Mouse (Mus musculus) urinary bladder, postnatal 10 days (tissue): ENCODE data around the gene Zbtb18.
"Not testable (repeated sequence)": the region's sequence is repeated elsewhere in the genome, so short reads cannot be mapped to it uniquely, and the experiment has no call there.

Source experiments
- DNase-seq: peaks from one replicate; pipeline ENCODE4 v3.0.0; 2022; ENCODE audit warnings: low spot score

The Zbtb18 gene

DNA sequence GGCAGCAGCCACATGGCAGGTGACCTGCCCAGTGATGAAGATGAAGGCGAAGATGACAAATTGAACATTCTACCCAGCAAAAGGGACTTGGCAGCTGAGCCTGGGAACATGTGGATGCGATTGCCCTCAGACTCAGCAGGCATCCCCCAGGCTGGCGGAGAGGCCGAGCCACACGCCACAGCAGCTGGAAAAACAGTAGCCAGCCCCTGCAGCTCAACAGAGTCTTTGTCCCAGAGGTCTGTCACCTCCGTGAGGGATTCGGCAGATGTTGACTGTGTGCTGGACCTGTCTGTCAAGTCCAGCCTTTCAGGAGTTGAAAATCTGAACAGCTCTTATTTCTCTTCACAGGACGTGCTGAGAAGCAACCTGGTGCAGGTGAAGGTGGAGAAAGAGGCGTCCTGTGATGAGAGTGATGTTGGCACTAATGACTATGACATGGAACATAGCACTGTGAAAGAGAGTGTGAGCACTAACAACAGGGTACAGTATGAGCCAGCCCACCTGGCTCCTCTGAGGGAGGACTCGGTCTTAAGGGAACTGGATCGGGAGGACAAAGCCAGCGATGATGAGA is 5.5 kb downstream of the Zbtb18 start:
- no peak for DNase-seq

DNA sequence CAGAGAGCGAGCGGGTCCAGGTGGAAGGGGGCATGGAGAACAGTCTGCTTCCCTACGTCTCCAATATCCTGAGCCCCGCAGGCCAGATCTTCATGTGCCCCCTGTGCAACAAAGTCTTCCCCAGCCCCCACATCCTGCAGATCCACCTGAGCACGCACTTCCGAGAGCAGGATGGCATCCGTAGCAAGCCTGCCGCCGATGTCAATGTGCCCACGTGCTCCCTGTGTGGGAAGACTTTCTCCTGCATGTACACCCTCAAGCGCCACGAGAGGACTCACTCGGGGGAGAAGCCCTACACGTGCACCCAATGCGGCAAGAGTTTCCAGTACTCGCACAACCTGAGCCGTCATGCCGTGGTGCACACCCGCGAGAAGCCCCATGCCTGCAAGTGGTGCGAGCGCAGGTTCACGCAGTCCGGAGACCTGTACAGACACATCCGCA is 6.0 kb downstream of the Zbtb18 start:
- no peak for DNase-seq

DNA sequence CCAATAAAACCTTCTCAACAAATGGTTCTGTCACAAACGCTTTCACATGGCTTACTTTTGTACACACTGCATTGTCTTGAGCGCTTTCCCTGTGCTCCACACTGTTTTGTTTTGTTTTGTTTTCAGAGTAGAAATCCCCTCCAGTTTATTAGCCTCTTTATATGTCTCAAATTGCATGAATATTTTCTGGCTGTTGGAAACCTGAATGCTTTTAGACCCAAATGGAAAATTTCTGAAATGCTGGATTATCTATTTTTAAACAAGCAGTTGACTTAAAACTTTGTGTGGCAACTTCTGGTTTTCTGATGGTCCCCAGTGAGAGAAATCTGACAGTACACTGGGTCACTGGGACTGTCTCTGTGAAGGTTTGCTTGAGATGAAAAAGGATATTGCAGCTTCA is 6.8 kb downstream of the Zbtb18 start:
- no peak for DNase-seq

DNA sequence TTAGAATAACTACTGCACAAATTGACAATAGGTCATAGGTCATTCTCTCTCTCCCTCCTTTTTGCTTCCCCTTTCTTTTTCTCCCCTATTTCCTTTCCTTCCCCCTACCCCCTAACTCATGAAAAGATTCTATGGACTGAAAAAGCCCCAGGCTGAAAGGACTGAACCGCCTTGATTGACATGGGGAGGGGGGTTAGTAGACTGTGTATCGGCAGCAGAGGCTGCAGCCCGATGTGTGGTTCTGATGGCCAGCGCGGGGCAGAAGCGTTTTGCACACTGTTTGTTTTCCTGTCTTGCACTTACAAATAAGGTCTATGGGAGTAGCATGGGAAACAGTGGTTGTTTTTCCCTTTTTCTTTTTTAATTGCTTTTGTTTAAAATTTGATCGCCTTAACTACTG is 7.7 kb downstream of the Zbtb18 start:
- not testable (repeated sequence) for DNase-seq

DNA sequence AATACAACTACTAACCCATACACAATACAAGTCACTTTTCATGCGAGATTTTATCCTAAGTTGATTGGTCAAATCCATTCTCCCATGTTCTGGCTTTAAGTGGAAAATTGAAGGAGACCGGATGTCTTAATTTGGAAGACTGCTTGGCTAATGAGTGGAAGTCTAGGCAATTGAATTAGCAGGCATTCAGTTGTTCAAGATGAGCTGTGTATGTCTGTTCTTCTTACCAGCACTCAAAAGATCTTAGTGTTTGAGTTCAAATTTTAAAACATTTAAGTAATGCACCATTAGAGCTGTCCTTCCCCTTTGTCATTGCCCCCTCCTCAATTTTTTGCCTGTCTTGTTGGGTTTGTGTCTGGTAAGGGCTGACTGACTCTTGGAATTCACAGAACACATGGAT is 8.9 kb downstream of the Zbtb18 start:
- DNase-seq = no peak

DNA sequence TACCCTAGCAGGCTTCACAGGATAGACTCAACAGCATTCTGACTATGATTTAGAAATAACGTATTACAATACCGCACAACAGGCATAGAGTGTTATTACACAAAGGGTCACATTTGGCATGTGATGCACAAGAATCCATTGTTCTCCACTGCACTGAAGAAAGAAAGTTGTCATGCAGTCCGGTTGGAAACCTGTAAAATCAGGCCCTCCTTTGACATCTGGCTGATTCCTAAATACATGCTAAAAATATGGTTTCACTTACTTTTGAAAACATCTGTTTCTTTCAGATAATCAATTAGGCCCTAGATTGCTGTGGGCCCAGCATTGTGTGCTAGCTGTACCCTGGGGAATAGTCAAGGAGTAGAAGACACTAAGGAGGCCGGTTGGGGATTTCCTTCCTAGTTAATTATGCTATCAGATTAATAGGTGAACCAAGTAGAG is 9.9 kb downstream of the Zbtb18 start:
- DNase-seq = no peak

DNA sequence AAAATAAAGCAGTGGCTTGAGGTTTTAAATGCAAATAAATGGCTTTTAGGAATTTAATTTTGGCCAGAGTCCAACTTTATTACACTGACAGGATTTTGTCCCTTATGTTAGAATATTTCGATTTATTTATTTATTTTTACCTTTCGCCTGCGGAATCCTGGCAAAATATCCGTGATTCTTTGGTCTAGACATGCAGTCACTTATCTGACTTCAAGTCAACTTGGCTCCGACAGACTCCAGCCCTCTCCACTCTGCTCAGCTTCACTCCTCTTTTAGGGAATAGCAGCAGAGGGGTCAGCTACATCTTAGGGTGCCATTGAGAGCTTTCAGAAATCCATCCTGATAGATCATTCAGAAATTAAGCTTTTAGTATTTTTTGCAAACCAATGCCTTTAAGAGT is 10.8 kb downstream of the Zbtb18 start:
- no peak for DNase-seq

DNA sequence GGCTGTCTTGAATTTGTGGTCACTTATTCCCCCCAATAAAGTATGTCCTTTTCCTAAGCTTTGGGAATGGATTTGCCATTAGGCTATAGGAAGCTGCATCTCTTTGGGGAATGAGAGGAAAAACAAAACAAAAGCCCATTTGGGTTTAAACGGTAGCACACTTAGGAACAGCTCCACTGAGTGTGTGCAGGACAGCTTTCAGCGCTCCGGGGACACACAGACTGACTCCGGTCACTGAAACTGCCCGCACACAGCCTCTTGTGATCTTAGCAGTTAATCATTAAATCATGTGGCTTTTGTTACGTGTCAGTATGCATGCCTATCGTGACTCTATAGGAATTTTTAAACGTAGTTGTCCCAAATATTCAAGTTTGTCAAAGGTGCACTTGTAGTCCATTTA is 11.7 kb downstream of the Zbtb18 start:
- DNase-seq = no peak

DNA sequence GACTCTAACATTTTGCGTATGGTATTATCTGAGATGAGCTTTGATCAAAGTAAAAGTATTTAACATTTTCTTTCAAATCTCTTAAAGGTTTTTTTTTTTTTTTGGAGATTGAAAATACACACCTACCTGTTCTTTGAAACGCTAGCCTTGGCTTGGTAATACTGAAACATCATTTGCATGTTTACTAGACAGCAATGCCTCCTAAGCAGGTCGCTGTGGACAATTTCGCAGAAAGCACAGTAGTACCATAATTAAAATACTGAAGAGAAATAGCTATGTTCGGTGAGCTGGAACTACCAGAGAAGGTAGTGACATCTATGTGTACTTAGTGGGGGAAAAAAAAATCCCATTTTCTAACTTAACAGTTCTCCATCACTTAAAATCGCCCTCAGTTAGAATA is 12.3 kb downstream of the Zbtb18 start:
- DNase-seq = no peak

DNA sequence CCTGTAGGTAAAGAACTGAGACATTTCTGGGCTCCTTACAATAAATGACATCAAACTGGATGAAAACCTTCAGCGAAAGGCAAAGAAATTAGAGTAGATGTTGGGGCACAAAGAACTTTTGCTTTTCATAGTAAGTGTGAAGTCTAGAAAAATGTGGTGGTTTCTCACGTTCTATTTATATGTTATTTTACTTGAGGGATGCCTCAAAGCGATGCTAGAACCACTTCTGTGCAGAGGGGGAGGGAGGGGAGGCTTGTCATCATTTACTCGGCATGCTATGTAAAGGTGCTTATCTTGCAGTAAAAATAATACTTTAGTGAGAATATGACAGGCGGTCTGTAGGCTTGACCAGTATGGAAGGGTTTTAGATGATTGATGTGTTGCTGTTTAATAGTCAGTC is 13.3 kb downstream of the Zbtb18 start:
- DNase-seq = no peak

DNA sequence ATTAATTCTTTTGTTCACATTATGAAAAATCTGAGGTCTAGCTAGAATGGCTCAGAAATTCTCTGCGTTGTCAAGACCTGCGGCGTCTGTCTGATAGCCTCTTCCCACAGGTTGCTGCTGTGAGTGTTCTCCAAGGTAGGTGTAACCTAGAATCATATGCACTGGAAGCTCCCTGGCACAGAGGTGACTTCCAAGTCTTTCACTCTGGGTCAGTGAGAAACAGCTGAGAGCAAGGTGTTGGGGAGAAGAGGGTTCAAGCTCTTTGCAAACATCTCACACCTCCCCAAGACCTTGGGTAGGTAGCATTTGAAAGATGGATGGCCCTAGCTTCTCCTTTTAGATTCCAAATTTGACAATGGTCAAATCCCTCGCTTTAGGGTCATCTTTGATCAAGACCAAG is 14.1 kb downstream of the Zbtb18 start:
- no peak for DNase-seq

DNA sequence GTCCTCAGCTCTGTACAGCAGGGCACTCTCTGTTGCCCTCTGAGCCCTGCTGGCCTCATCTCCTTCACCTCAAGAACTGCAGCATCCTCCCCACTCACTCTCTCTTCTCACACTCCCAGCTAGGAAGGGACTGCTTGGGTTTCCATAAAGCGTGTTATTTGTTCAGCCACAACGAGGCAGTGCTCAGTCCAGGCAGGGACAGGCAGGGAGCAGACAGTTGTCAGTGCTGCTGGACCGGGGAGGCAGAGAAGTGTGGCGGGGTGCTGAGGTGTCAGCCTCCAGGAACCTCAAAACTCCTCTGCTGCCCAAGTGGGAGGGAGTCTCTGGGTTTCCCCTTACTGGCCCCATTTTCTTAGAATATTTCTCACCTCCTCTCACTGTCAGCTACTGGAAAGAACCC is 14.6 kb downstream of the Zbtb18 start:
- no peak for DNase-seq

DNA sequence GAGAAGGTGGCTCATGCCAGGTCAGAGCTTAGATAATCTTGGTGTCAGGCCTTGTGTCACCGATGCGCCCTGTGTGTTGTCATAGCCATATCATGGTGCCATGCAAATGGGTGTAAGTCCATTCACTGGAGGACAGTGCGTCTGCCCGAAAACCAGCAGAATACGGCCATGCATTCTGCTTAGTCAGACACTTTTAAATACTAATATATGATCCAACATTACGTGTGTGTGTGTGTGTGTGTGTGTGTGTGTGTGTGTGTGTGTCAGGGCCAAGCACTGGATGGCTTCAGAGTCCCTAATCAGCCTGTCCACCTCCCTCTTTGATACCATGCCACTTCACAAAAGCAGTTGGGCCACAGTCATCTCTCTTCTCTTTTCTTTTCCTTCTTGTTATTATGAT is 15.8 kb downstream of the Zbtb18 start:
- DNase-seq = no peak

DNA sequence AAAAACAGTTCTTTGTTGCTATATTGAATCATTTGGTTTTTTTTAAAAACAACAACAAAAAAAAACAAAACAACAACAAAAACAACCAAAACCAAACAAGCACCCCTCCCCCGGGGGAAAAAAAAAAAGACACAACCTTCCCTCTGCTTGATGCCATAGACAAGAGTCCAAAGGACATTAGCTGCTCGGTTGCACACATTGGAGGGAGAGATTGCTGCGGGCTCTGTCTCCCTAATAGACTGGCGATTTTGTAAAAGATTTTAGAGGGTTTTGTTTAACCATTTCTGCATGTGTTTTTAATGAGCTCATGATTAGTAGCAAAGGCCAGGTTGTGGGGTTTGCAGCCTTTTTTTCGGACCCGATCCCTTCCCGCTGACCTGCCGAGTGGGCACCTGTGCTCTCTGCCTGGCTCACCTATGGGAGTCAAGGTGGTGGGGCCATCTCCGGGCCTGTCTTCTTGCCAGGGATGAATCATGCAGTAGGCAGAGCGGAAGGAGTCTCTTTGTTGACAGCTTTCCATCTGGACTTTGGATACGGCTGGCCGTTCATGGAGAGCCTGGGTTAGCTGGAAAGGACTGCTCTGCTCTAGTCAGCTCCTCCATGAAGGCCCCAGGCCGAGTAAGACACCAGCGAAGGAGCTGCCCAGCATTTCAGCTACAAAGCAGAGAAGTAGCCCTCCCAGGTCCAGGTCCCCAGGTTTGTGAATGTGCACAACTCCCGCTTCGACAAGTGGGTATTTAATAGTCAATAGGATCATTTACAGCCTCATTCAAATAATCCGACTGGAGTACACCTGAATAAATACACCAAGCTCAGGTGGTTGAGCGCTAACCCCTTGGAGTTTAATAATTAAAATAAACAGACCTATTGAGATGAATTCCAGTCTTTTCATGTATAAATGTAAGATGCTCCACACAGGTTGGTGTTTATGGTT is 16.6 kb downstream of the Zbtb18 start:
- DNase-seq = no peak

DNA sequence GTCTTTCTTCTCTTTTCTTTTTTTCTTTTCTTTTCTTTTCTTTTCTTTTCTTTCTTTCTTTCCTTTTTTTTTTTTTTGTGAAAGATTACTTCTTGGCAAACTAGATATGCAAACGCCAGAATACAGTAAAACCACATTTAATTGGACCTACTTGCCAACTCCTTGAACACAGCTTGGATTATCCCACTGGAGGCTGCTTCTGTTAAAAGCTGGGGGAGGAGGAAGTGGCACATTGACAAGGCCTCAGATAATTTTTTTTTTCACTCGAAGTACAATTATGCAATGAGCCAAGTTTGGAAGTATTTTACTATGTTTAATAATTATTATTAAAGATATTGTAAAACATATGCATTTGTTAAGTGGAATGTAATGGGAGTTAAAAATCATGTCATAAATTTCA is 17.4 kb downstream of the Zbtb18 start:
- DNase-seq = no peak

DNA sequence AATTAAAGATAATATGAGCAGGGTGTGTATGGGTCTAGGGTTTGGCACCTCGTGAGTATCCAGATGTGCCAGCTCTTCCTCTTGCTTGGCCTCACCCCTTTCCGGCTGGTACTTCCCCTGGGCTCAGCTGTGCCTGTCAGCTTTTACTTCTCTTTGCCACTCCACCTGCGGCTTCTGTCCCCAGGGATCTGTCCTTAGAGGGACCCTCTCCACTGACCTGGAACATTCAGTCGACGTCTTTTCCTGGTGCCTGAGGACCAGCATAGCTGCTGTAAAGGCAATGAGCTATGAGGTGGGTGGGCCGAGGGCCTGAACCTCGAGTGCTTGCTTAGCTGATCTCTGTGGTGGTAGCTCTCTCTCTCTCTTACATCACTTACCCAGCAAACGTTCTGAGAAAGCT is 25.0 kb downstream of the Zbtb18 start:
- no peak for DNase-seq

DNA sequence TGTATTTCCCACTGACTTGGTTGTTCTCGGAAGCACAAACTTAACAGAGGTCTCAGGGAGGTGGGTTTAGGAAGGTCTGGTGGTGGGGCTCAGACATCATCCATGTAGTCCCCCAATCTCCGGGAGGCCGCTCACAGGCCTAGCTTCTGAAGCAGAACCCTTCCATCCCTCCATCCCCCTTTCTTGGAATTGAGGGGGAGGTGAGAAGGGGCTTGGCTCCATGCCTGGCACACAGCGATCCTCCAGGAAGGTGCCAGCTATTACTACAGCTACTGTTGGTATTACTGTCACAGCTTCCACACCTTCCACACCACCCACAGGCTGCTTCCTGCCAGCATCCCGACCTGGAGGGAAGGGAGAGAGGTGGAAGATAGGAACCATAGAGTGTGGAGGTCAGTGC is 26.3 kb downstream of the Zbtb18 start:
- DNase-seq = no peak

DNA sequence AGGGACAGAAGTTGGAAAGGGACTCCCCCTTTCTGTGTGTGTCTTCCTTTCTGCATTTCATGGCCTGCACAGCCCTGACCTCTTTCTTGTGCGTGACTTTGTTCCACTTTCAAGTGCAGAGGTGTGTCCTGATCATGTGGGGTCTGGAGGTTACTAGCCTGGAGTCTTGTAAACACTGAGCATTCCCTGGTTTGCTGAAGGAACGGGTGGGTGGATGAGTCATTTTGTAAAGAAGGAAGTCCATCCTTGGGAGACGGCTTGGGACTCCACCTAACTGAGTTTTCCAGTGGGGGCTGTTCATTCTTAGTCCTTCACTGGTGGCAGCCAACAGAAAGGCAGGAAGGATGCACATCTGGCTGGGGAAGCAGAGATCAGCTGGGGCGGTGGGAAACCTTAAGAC is 27.9 kb downstream of the Zbtb18 start:
- no peak for DNase-seq

DNA sequence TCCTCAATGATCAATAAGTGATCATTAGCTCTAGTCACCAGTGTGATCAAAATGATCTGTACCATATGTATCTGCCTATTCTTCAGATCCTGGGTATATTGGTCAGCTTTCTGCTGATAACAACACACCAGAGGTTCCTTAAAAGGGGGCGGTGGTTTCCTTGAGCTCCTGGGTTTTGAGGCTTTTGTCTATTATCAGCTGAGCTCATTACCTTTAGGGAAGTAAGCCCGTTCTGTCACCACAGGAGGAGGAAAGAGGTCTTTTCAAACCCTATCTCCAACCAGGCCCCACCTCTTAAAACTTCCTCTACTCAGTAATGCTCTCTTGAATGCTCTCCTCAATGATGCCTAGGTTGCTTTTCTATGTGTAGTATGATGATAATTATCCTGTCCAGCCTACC is 28.8 kb downstream of the Zbtb18 start:
- no peak for DNase-seq

DNA sequence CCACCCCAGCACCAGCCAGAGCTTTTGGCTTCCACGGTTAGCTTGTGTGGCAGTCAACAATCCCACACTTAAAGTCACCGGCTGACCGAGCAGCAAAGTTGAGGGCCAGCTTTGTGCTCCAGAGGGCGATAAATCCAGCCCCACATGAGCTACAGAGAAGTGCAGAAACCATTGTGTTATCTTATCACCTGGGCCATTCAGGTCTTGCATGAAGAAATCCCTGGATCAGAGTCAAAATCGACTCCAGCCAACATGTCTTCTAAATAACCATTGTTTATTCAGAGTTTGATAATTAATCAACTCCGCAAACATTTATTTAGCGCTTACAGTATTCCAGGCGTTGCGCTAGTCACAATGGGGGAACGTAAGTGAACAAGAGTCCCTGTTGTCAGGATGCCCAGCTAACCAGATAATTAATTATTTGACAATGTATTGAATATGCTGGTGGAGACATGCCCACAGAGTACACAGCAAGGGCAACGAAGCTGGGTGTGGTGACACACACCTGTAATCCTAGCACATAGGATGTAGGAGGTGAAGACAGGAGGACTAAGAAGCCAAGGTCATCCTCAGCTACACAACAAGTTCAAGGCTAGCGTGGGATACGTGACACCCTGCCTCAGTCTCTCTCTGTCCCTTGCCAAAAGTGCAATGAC is 33.5 kb downstream of the Zbtb18 start:
- no peak for DNase-seq

DNA sequence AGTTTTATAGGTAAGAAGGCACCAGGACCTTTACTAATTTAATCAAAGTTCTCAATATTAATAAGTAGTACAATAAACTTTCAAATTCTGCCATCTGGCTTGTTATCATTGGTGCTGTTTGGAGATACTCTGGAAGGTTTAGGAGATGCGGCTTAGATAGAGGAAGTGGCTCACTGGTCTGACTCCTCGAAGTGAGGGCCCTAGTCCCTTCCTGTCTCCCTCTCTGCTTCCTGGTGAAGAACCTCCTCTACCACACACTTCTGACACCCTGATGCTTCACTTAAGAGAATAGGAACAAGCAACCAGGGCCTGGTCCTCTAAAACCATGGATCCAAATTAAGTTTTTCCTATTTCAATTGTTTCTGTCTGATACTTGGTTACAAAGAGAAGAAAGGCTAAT is 36.4 kb downstream of the Zbtb18 start:
- DNase-seq = no peak

DNA sequence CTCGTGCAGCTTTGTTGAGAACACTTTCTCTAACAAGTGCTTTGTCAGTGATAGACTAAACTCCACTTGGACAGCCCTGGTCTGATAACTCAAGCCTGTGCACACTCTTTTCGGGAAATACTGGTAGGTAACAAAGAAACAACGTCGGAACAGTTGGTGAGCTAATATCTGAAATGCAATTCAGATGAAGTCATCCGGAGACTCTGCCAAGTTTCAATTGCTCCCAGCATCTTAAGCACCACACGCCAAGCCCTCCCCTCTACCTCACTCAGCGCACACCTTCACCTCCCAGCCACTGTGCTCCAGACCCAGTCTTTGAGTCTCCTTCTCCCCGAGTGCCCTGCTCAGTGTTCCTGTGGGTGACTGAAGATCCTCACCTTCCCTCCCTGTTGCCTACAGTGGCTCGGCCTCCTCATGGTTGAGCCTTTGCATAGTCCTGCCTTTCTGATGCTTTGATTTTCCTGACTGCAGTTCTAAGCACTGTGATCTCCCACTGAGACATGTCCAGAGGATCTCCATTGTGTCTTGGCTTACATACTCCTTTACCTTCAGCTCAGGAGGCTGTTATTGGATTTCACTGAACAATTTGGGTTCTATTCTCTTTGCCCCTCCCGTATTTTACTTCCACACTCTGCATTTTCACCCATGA is 37.3 kb downstream of the Zbtb18 start:
- DNase-seq = no peak

DNA sequence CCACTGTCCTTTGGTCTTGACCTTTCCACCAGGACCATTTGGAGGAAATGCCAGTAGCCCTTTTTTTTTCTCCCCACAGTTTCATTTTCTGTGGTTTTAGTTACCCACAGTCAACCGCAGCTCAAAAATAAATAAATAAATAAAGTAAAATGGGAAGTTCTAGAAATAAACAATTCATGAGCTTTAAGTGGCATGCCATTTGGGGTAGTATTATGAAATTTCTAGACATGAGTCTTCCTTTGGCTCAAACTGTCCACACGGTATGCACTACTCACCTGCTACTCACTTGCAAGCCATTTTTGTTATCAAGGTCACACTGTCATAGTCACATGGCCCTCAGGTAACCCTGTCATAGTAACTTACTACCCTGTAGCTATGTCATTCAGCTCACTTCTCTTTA is 41.5 kb downstream of the Zbtb18 start:
- DNase-seq = no peak
